Comparison of ENCODE assay signal across 8 mouse cellular contexts in the genomic region with DNA sequence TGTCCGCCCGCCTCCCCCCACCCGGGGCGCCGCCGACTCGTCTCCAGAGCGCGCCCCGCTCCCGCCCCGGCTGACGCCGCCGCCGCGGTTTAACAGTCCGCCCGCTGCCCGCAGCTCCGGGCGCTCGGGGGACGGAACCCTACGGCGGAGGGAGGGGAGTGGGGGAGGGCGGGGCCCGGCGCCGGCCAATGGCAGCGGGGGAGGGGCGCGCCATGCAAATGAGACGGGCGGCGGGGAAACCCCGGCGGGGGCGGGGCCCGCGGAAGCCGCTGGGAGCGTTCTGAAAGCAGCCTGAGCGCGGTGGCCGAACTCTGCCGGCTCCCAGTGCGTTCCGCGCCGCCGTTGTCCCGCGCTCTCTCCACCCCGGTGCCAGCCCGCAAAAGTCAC. TPM values are rescaled to one million over a fixed set of nuclear protein-coding genes. Genes with fewer than 3 reads are reported as not detected.
DNase-seq lines count a peak whose midpoint lies in the region; ATAC-seq and TF ChIP-seq lines count a peak whose summit lies in the region.

A gene (minus strand): TSS at position 110 of the 387 bp plus-strand sequence.

- peak within 1 kb of the TSS; percentile 56 for H3K4me3 ChIP-seq in C2C12 (ENCODE audit: insufficient read depth, poor library complexity, severe bottlenecking)
- peak within 1 kb of the TSS; percentile 97 for H3K4me3 ChIP-seq in embryonic fibroblast, embryonic 13.5 days (ENCODE audit: insufficient read depth, low read length)
- peak within 1 kb of the TSS; percentile 87 for H3K4me3 ChIP-seq in heart, embryonic 10.5 days
- H3K4me3 ChIP-seq in kidney, embryonic 15.5 days (replicated peaks): peak within 1 kb of the TSS; percentile 67
- H3K4me3 ChIP-seq in limb, embryonic 15.5 days: peak within 1 kb of the TSS; percentile 81
- peak within 1 kb of the TSS; percentile 83 for H3K4me3 ChIP-seq in midbrain, postnatal 0 days (ENCODE audit: low read depth, low read length)

- peak within 1 kb of the TSS; percentile 83 for H3K4me2 ChIP-seq in kidney, embryonic 15.5 days
- peak within 1 kb of the TSS; percentile 82 for H3K4me2 ChIP-seq in limb, embryonic 15.5 days
- peak within 1 kb of the TSS; percentile 81 for H3K4me2 ChIP-seq in midbrain, postnatal 0 days (ENCODE audit: low read depth, low read length, poor library complexity, severe bottlenecking)

- H3K4me1 ChIP-seq in embryonic fibroblast, embryonic 13.5 days (ENCODE audit: control insufficient read depth, insufficient read depth, low read length): peaks cover 5% of the 10 kb centered on the region
- H3K4me1 ChIP-seq in heart, embryonic 10.5 days: peaks cover 8% of the 10 kb centered on the region; the same call in 1 of the 2 replicates
- H3K4me1 ChIP-seq in kidney, embryonic 15.5 days: peaks cover 7% of the 10 kb centered on the region; the same call in 1 of the 2 replicates
- H3K4me1 ChIP-seq in limb, embryonic 15.5 days: 0 out of 2 replicates have a peak, but pooled peaks cover 3% of the 10 kb centered on the region
- H3K4me1 ChIP-seq in midbrain, postnatal 0 days (ENCODE audit: insufficient read depth, low read length): peaks cover 8% of the 10 kb centered on the region; the same call in 1 of the 2 replicates

- H3K9me3 ChIP-seq in heart, embryonic 10.5 days: no peaks in the 10 kb centered on the region
- no peaks in the 10 kb centered on the region for H3K9me3 ChIP-seq in kidney, embryonic 15.5 days (replicated peaks)
- no peaks in the 10 kb centered on the region for H3K9me3 ChIP-seq in limb, embryonic 15.5 days
- no peaks in the 10 kb centered on the region for H3K9me3 ChIP-seq in midbrain, postnatal 0 days (ENCODE audit: low read length)

- peak within 1 kb of the TSS; percentile 79 for H3K9ac ChIP-seq in kidney, embryonic 15.5 days
- H3K9ac ChIP-seq in limb, embryonic 15.5 days: peak within 1 kb of the TSS; percentile 84
- peak within 1 kb of the TSS; percentile 96 for H3K9ac ChIP-seq in midbrain, postnatal 0 days (replicated peaks; ENCODE audit: low read length, poor library complexity, severe bottlenecking)

- peaks cover 38% of the 10 kb centered on the region for H3K79me2 ChIP-seq in C2C12 (ENCODE audit: control insufficient read depth, insufficient read depth)

- DNase-seq in brain, adult 2 months (ENCODE audit: low read depth, low spot score): peak; percentile 96
- DNase-seq in heart, embryonic 10.5 days (ENCODE audit: low spot score): peak; percentile 96
- peak; percentile 94 for DNase-seq in midbrain, postnatal 0 days (ENCODE audit: low spot score)
- DNase-seq in spleen, postnatal 10 days (ENCODE audit: low spot score in 2 of 2): peak; percentile 91 to 97

- peaks cover 10% of the 10 kb centered on the region for H3K79me3 ChIP-seq in C2C12 (ENCODE audit: low read depth)

- peak within 1 kb of the TSS; percentile 99 for H3K27ac ChIP-seq in embryonic fibroblast, embryonic 13.5 days (ENCODE audit: insufficient read depth, low read length)
- peak within 1 kb of the TSS; percentile 98 for H3K27ac ChIP-seq in heart, embryonic 10.5 days
- H3K27ac ChIP-seq in kidney, embryonic 15.5 days: peak within 1 kb of the TSS; percentile 98
- peak within 1 kb of the TSS; percentile 99 for H3K27ac ChIP-seq in limb, embryonic 15.5 days
- peak within 1 kb of the TSS; percentile 99 for H3K27ac ChIP-seq in midbrain, postnatal 0 days (ENCODE audit: low read depth, low read length)

- H3ac ChIP-seq in C2C12 (ENCODE audit: control insufficient read depth, insufficient read length, low read depth): peak within 1 kb of the TSS; percentile 96

- H3K27me3 ChIP-seq in C2C12 (ENCODE audit: control insufficient read depth, insufficient read depth, insufficient read length): no peaks in the 10 kb centered on the region
- peaks cover 6% of the 10 kb centered on the region; the same call in 1 of the 2 replicates for H3K27me3 ChIP-seq in heart, embryonic 10.5 days (ENCODE audit: insufficient read depth, poor library complexity, severe bottlenecking)
- H3K27me3 ChIP-seq in kidney, embryonic 15.5 days: peaks cover 14% of the 10 kb centered on the region; the same call in 1 of the 2 replicates
- H3K27me3 ChIP-seq in limb, embryonic 15.5 days: no peaks in the 10 kb centered on the region; the same call in 1 of the 2 replicates
- H3K27me3 ChIP-seq in midbrain, postnatal 0 days (ENCODE audit: insufficient read depth, low read length): no peaks in the 10 kb centered on the region

- H3K36me3 ChIP-seq in C2C12 (ENCODE audit: control insufficient read depth, insufficient read depth): no peaks in the 10 kb centered on the region
- no peaks in the 10 kb centered on the region for H3K36me3 ChIP-seq in heart, embryonic 10.5 days
- no peaks in the 10 kb centered on the region for H3K36me3 ChIP-seq in kidney, embryonic 15.5 days
- H3K36me3 ChIP-seq in limb, embryonic 15.5 days: no peaks in the 10 kb centered on the region
- H3K36me3 ChIP-seq in midbrain, postnatal 0 days (ENCODE audit: insufficient read depth, low read length): no peaks in the 10 kb centered on the region

- TF ChIP-seq CTCF in C2C12 (IDR thresholded peaks at IDR 0.05; ENCODE audit: control insufficient read depth, insufficient read depth, insufficient read length): no peak
- TF ChIP-seq CTCF in embryonic fibroblast, embryonic 13.5 days (IDR thresholded peaks at IDR 0.05; ENCODE audit: borderline replicate concordance, insufficient read depth, low read length): no peak
- no peak for TF ChIP-seq CTCF in midbrain, postnatal 0 days (IDR thresholded peaks at IDR 0.05)

- peak; percentile 90 for ATAC-seq in kidney, embryonic 15.5 days (replicated peaks; ENCODE audit: low FRiP score)
- peak; percentile 88 for ATAC-seq in limb, embryonic 15.5 days (ENCODE audit: insufficient number of reproducible peaks, low FRiP score, low TSS enrichment, low read depth)
- ATAC-seq in midbrain, postnatal 0 days (ENCODE audit: low FRiP score): peak; percentile 91

- WGBS in heart, embryonic 10.5 days: 1% methylated on average over 41 of the region's 56 CpGs
- WGBS in kidney, embryonic 15.5 days: 0% methylated on average over 45 of the region's 56 CpGs
- WGBS in limb, embryonic 15.5 days: under 1% methylated on average over 54 of the region's 56 CpGs
- 0% methylated on average over 39 of the region's 56 CpGs for WGBS in midbrain, postnatal 0 days

- TF ChIP-seq POLR2A in embryonic fibroblast, embryonic 13.5 days (IDR thresholded peaks at IDR 0.05; ENCODE audit: low read depth, low read length): peak; percentile 64

TF ChIP-seq in C2C12, 6 proteins besides CTCF, POLR2A, EP300 and RAD21:
- TF ChIP-seq FOSL1 (IDR thresholded peaks at IDR 0.05; ENCODE audit: insufficient read depth, low read length, poor library complexity, severe bottlenecking): no peak
- TF ChIP-seq MYOD1 (IDR thresholded peaks at IDR 0.05; ENCODE audit: control insufficient read depth, insufficient read length, low read depth): no peak
- no peak for TF ChIP-seq MAX (IDR thresholded peaks at IDR 0.05)
- no peak for TF ChIP-seq CEBPB (IDR thresholded peaks at IDR 0.05; ENCODE audit: low read depth)
- no peak for TF ChIP-seq MYOG (IDR thresholded peaks at IDR 0.05; ENCODE audit: control insufficient read depth, extremely low read depth, insufficient read length)
- no peak for TF ChIP-seq USF1 (IDR thresholded peaks at IDR 0.05; ENCODE audit: low read depth)

RNA-seq across cellular contexts. Expression of the gene that starts here (rescaled TPM):
- 1.9 TPM for polyA plus RNA-seq in C2C12 (2012; fragmentation: generic; extraction: Trizol)
- polyA plus RNA-seq in embryonic fibroblast, embryonic 13.5 days (2011; ENCODE audit: insufficient read length, low read depth, missing spikeins): 10.4 and 20.5 TPM in 2 replicates
- 7.1 and 10.2 TPM in 2 replicates for polyA plus RNA-seq in heart, embryonic 10.5 days (2016; fragmentation: Nextera tagmentation; extraction: Ambion mirVana)
- 16.3 and 20.1 TPM in 2 replicates for polyA plus RNA-seq in kidney, embryonic 15.5 days (2015; fragmentation: Nextera tagmentation; extraction: Ambion mirVana)
- polyA plus RNA-seq in limb, embryonic 15.5 days (2015; fragmentation: Nextera tagmentation; extraction: Ambion mirVana): 13.0 and 14.8 TPM in 2 replicates
- total RNA-seq in midbrain, postnatal 0 days (2014; rRNA removed): 20.8 and 20.9 TPM in 2 replicates
- polyA plus RNA-seq in midbrain, postnatal 0 days (2015; fragmentation: Nextera tagmentation; extraction: Ambion mirVana): 7.2 and 9.7 TPM in 2 replicates

Comparison
In these comparisons a context has a peak if more than half of its experiments do, and no peak if none do; other contexts are left out.
1. Peak in every context shown above with its lines: DNase-seq, ATAC-seq, H3K4me3 ChIP-seq and H3K27ac ChIP-seq.